Mouse (Mus musculus) left cerebral cortex, postnatal 14 days (tissue): ENCODE data around the gene Cygb. TPM values are rescaled to one million over a fixed set of nuclear protein-coding genes. Genes with fewer than 3 reads are reported as not detected.
"Not testable (repeated sequence)": the region's sequence is repeated elsewhere in the genome, so short reads cannot be mapped to it uniquely, and the experiment has no call there.

ENCODE experiments used
- DNase-seq, 2 experiments: peaks; one replicate each; pipeline ENCODE4 v3.0.0; 2021 to 2022; ENCODE audit warnings: low spot score in 2 of 2, mixed read lengths in 1 of 2
- intact Hi-C: fragments of 180-260 bp; cut with DNase I; formaldehyde crosslinking; loops from one replicate; pipeline ENCODE4 v1.15.1; 2025
- total RNA-seq, 2 experiments: library from RNA; stranded (reverse); gene quantifications; 2 replicates each; pipeline ENCODE4 v1.2.3; 2021

Cygb gene
- total RNA-seq, 2 experiments from 2014 or later, result 26.7 to 34.7 TPM

- intact Hi-C loops, result no loop called here
Measured at GRCm38 (mm10) chr11:116623281-116624124, 30.6 kb downstream of the Cygb start.

GRCm38 (mm10) chr11:116621258-116621704 is 32.8 kb downstream of the Cygb start:
- intact Hi-C loops, result no loop called here

More at GRCm38 (mm10) chr11:116623281-116624124, 30.6 kb downstream of the Cygb start:
- DNase-seq, result no peak

GRCm38 (mm10) chr11:116620559-116621253 is 33.4 kb downstream of the Cygb start:
- DNase-seq, result no peak
- intact Hi-C loops, result no loop called here

More at GRCm38 (mm10) chr11:116621258-116621704, 32.8 kb downstream of the Cygb start:
- peak; percentile 24 to 28 for DNase-seq

GRCm38 (mm10) chr11:116620073-116620472 is 34.0 kb downstream of the Cygb start:
- intact Hi-C loops, result no loop called here
- DNase-seq, result no peak

- DNase-seq, result no peak
- intact Hi-C loops, result no loop called here
Measured at GRCm38 (mm10) chr11:116619561-116619960, 34.6 kb downstream of the Cygb start.

- intact Hi-C loops, result no loop called here
- DNase-seq, result no peak
Measured at GRCm38 (mm10) chr11:116619156-116619555, 35.0 kb downstream of the Cygb start.

GRCm38 (mm10) chr11:116618666-116619065 is 35.4 kb downstream of the Cygb start:
- DNase-seq, result no peak
- intact Hi-C loops, result no loop called here

GRCm38 (mm10) chr11:116617641-116618040 is 36.5 kb downstream of the Cygb start:
- intact Hi-C loops, result no loop called here
- no peak for DNase-seq

- intact Hi-C loops, result no loop called here
- no peak for DNase-seq
Measured at GRCm38 (mm10) chr11:116616438-116617118, 37.5 kb downstream of the Cygb start.

- intact Hi-C loops, result no loop called here
- no peak for DNase-seq
Measured at GRCm38 (mm10) chr11:116615735-116616437, 38.2 kb downstream of the Cygb start.

- intact Hi-C loops, result no loop called here
- DNase-seq, result no peak
Measured at GRCm38 (mm10) chr11:116613234-116613633, 40.9 kb downstream of the Cygb start.

- no peak for DNase-seq
- intact Hi-C loops, result no loop called here
Measured at GRCm38 (mm10) chr11:116612554-116612953, 41.6 kb downstream of the Cygb start.

GRCm38 (mm10) chr11:116611883-116612282 is 42.2 kb downstream of the Cygb start:
- no peak for DNase-seq
- intact Hi-C loops, result no loop called here

GRCm38 (mm10) chr11:116611168-116611567 is 42.9 kb downstream of the Cygb start:
- DNase-seq, intact Hi-C loops: not testable (repeated sequence)

- intact Hi-C loops, result no loop called here
- DNase-seq, result no peak
Measured at GRCm38 (mm10) chr11:116609965-116610630, 44.0 kb downstream of the Cygb start.

GRCm38 (mm10) chr11:116607717-116608116 is 46.4 kb downstream of the Cygb start:
- no peak for DNase-seq
- intact Hi-C loops, result no loop called here

- DNase-seq, result no peak
- intact Hi-C loops, result no loop called here
Measured at GRCm38 (mm10) chr11:116604097-116604496, 50.0 kb downstream of the Cygb start.

GRCm38 (mm10) chr11:116603339-116603738 is 50.8 kb downstream of the Cygb start:
- DNase-seq, result no peak
- intact Hi-C loops, result no loop called here

- DNase-seq, result no peak
- intact Hi-C loops, result no loop called here
Measured at GRCm38 (mm10) chr11:116602043-116602442, 52.1 kb downstream of the Cygb start.
